Comparison of ENCODE assay signal across 8 mouse cellular contexts in genomic region chr15:77801188-77801587, GRCm38 (mm10). TPM values are rescaled to one million over a fixed set of nuclear protein-coding genes. Genes with fewer than 3 reads are reported as not detected.
DNase-seq lines count a peak whose midpoint lies in the region; ATAC-seq lines count a peak whose summit lies in the region.

No protein-coding gene starts in this region.

- peaks cover 28% of the 10 kb centered on the region for H3K4me1 ChIP-seq in hindbrain, embryonic 12.5 days
- peaks cover 13% of the 10 kb centered on the region for H3K4me1 ChIP-seq in hindbrain, embryonic 16.5 days (ENCODE audit: control insufficient read depth, insufficient read depth, low read depth, low read length)
- peaks cover 48% of the 10 kb centered on the region for H3K4me1 ChIP-seq in limb, embryonic 10.5 days

- no peaks in the 10 kb centered on the region for H3K27me3 ChIP-seq in hindbrain, embryonic 12.5 days
- no peaks in the 10 kb centered on the region for H3K27me3 ChIP-seq in hindbrain, embryonic 16.5 days (replicated peaks; ENCODE audit: control insufficient read depth, insufficient read depth, low read length)
- no peaks in the 10 kb centered on the region for H3K27me3 ChIP-seq in limb, embryonic 10.5 days (ENCODE audit: low read depth, poor library complexity, severe bottlenecking)

- no peak for ATAC-seq in hindbrain, embryonic 12.5 days (ENCODE audit: low FRiP score)
- no peak for ATAC-seq in hindbrain, embryonic 16.5 days

- WGBS in hindbrain, embryonic 12.5 days, result 78% methylated on average over 4 of the region's 4 CpGs
- 82% methylated on average over 4 of the region's 4 CpGs for WGBS in hindbrain, embryonic 16.5 days
- 47% methylated on average over 4 of the region's 4 CpGs for WGBS in limb, embryonic 10.5 days

- 0 out of 2 replicates have a peak, but pooled peaks cover 18% of the 10 kb centered on the region for H3K36me3 ChIP-seq in hindbrain, embryonic 12.5 days
- 0 out of 2 replicates have a peak, but pooled peaks cover 2% of the 10 kb centered on the region for H3K36me3 ChIP-seq in hindbrain, embryonic 16.5 days (ENCODE audit: control insufficient read depth, insufficient read depth, low read length)
- H3K36me3 ChIP-seq in limb, embryonic 10.5 days, result peaks cover 70% of the 10 kb centered on the region

- no peak overlapping the region for H3K4me3 ChIP-seq in hindbrain, embryonic 12.5 days
- no peak overlapping the region for H3K4me3 ChIP-seq in hindbrain, embryonic 16.5 days (ENCODE audit: low read length)
- H3K4me3 ChIP-seq in limb, embryonic 10.5 days, result no peak overlapping the region

- no peak overlapping the region for H3K4me2 ChIP-seq in hindbrain, embryonic 12.5 days (replicated peaks)
- H3K4me2 ChIP-seq in hindbrain, embryonic 16.5 days (ENCODE audit: low read length), result no peak overlapping the region

- DNase-seq in 3T3-L1 (ENCODE audit: low read depth, low spot score) (peak; percentile 55), MEL-GATA-1-ER (ENCODE audit: extremely low read depth, low read depth) (peak; percentile 36)
- no peak for DNase-seq in limb, embryonic 10.5 days (ENCODE audit: low spot score)
- DNase-seq in adrenal gland, postnatal 10 days, result no peak
- DNase-seq in layer of hippocampus, postnatal 10 days (ENCODE audit: low spot score in 2 of 2), result no peak
- no peak for DNase-seq in spleen, adult 18-20 months

- no peak overlapping the region for H3K9ac ChIP-seq in hindbrain, embryonic 12.5 days
- no peak overlapping the region for H3K9ac ChIP-seq in hindbrain, embryonic 16.5 days (ENCODE audit: low read depth, low read length)

- peak overlapping the region; percentile 40; the same call in 1 of the 2 replicates for H3K27ac ChIP-seq in hindbrain, embryonic 12.5 days
- no peak overlapping the region for H3K27ac ChIP-seq in hindbrain, embryonic 16.5 days (ENCODE audit: low read depth, low read length)
- peak overlapping the region; percentile 92 for H3K27ac ChIP-seq in limb, embryonic 10.5 days

- no peaks in the 10 kb centered on the region for H3K9me3 ChIP-seq in hindbrain, embryonic 12.5 days (replicated peaks)
- no peaks in the 10 kb centered on the region for H3K9me3 ChIP-seq in hindbrain, embryonic 16.5 days (ENCODE audit: control insufficient read depth, low read length)
- no peaks in the 10 kb centered on the region for H3K9me3 ChIP-seq in limb, embryonic 10.5 days (replicated peaks)

RNA-seq across cellular contexts. Expression of gene Myh9, which starts 40.8 kb away (rescaled TPM):
- 32.0 and 33.5 TPM in 2 replicates for polyA plus RNA-seq in hindbrain, embryonic 12.5 days (2016; fragmentation: Nextera tagmentation; extraction: Ambion mirVana)
- 8.4 and 11.8 TPM in 2 replicates for polyA plus RNA-seq in hindbrain, embryonic 16.5 days (2015; fragmentation: Nextera tagmentation; extraction: Ambion mirVana)
- 30.6 and 39.2 TPM in 2 replicates for polyA plus RNA-seq in limb, embryonic 10.5 days (2016; fragmentation: Nextera tagmentation; extraction: Ambion mirVana)
- total RNA-seq in adrenal gland, postnatal 10 days (2021), result 100 to 1,000 TPM; 222 to 260 TPM
- 10 to 100 TPM; 65.2 to 75.2 TPM for total RNA-seq in layer of hippocampus, postnatal 10 days (2021)

RNA-seq across cellular contexts. Expression of gene Apol8, which starts 44.4 kb away (rescaled TPM):
- 0.22 and 0.47 TPM in 2 replicates for polyA plus RNA-seq in hindbrain, embryonic 12.5 days (2016; fragmentation: Nextera tagmentation; extraction: Ambion mirVana)
- polyA plus RNA-seq in hindbrain, embryonic 16.5 days (2015; fragmentation: Nextera tagmentation; extraction: Ambion mirVana), result 0.14 and 0.35 TPM in 2 replicates
- 0.20 TPM in 1 of 2 replicates, not detected in the other for polyA plus RNA-seq in limb, embryonic 10.5 days (2016; fragmentation: Nextera tagmentation; extraction: Ambion mirVana)
- under 1 TPM; 0.39 to 0.88 TPM for total RNA-seq in adrenal gland, postnatal 10 days (2021)
- 1 to 10 TPM; 1.4 to 1.8 TPM for total RNA-seq in layer of hippocampus, postnatal 10 days (2021)

Comparison
In these comparisons a context has a peak if more than half of its experiments do, and no peak if none do; other contexts are left out.
1. DNase-seq: peak in 3T3-L1 (single experiment) and MEL-GATA-1-ER (single experiment); none in limb, embryonic 10.5 days (single experiment), adrenal gland, postnatal 10 days (single experiment), layer of hippocampus, postnatal 10 days (0 of 2) and spleen, adult 18-20 months (0 of 2).